Mouse (Mus musculus): Measurements from ENCODE around the gene Tmprss11f. TPM values are rescaled to one million over a fixed set of nuclear protein-coding genes. Genes with fewer than 3 reads are reported as not detected.
"Not testable (repeated sequence)": the region's sequence is repeated elsewhere in the genome, so short reads cannot be mapped to it uniquely, and the experiment has no call there.

Tmprss11f gene
- not detected for total RNA-seq (2021)
- long read RNA-seq, experiment 1, result 0 reads
- long read RNA-seq, experiment 2, result 0 reads

DNA sequence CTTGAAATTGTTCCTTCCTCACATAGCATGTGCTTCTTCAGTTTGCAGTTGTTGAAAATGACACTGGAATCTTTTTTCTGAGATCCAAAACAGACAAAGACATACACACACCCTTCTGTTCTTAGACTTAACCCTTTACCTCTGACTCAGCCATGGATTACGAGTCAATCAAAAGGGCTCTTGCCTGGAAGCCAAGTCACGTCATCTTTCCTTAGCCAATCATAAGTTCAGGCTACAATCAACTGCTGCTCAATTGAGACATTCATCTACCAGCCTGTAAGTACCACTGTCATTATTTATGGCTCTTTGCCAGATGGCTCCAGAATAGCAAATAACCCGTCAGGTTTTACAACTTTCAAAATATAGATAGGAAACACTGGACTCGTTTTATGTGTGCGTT lies at the start of gene Tmprss11f:
Gene Tmprss11f (minus strand): TSS at position 101 of the 400 bp plus-strand sequence.
- no peak for DNase-seq

DNA sequence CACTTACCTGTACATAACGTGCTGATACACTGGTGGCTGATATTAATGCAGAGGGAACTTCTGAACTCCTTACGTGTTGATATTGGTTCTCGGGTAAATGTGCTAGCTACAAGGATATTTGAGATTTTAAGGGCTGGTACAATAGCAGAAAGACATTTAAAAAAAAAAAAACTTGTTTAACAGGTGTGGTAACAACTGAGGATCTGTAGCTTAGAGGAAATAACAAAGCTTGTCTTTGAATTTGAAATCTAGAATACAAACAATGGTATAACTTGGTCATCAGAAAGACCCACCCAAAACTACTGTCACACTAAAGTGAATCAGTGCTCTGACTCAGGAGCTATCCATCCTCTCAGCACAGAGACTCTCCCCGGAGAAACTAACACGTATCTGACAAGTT lies 44.0 kb upstream of the Tmprss11f start, which contains the start of gene Tmprss11b:
Gene Tmprss11b (minus strand): TSS at position 101 of the 400 bp plus-strand sequence.
- DNase-seq, result no peak

DNA sequence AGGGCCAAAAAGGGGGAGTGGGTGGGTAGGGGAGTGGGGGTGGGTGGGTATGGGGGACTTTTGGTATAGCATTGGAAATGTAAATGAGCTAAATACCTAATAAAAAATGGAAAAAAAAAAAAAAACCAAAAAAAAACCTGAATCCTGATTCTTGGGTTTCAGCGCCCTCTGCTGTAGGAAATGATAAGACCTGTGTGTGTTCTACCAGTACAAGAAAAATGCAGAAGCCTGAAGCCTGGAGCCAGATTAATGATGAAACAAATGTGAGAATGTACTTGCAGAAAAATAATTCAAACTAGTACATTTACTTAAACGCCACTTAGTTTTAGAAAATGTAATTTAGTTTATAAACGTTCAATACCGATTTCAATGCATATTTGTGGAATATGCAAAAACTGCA lies 17.0 kb upstream of the Tmprss11f start:
- DNase-seq, result peak; percentile 24

DNA sequence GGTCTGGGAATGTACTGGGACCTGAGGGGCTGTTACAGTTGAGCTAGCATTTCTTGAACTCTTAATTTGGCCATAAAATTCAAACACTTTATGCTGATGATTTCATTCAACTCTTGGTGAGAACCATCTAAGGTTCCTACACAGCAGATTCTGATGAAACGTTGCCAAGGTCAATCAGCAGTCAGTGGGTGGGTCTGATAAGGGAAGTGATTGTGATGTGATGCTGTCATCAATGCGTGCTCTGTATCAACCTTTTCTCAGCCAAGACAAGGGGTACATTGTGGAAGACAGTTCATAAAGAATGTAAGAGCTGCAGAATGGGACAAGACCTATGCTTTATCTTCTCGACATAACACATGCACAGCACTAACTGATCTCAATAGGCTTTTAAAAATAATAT lies 8.6 kb upstream of the Tmprss11f start:
- DNase-seq, result no peak

DNA sequence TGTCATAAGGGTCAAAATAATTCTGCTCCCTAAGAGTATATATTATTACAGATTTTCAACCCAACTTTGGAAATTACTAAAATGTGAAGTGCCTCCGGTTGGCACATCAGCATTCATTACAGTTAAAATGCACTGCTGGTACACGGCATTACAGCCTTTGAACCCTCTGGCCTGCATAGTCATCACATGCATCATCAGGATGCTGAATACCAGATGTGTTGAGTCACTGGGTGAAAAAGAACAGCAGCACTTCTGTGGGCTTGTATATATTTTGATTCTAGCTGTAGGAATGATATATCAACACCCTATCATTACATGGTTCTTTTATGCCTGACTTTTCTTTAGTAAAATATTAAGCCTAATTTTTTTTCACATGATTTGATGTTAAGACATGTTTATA lies 1.5 kb downstream of the Tmprss11f start:
- DNase-seq, result no peak

DNA sequence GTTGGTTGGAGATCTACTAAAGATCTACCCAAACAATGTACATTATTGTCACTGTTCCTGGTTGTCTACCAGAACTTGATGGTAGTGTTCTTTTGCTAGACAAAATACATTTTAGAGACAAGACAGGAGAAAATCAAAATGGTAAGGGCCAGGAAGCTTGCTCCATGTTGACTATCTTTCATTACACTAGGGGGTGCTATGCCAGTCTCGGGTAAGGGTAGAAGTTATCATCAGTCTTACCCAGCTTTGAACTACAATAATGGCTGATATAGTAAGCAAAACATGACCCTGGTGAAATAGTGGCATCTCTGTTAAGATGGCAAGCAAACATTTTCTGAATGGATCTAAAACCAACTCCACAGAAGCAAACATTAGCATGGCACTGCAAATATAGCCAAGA lies 10.4 kb downstream of the Tmprss11f start:
- no peak for DNase-seq

DNA sequence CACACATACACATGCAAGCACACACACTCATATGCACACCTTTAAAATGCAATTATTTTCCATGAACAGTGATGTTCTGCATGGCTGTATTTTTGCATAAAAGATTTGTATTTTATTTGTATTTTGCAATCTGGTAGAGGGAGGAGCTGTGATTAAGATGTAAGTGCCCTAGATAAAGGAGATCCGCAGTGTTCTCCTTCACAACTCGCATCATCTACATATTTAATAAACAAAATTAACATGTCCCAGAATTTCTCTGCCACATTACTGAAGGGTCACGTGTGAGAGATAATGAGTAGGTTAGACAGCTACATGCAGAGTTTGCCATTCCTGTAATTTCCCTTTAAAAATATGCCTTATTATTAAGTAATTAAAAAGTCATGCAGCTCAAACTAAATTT lies 46.3 kb downstream of the Tmprss11f start:
- no peak for DNase-seq

DNA sequence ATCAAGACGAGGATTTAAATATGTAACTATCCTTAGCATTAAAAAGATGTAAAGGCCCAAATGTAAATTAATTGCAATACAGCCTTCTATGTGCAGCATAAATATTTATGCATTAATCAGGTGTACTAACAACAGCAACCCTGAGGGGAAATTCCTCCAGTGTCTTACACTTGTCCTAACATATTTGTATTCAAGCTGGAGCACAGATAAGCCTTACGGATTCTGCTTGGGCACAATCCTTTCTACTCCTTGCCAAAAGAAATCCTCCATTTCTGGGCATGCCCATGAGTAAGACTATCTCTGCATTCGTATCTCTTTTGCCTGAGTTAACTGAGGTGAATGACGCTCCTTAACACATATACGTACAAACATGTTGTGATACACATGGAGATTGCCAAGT lies 49.6 kb downstream of the Tmprss11f start:
- no peak for DNase-seq

DNA sequence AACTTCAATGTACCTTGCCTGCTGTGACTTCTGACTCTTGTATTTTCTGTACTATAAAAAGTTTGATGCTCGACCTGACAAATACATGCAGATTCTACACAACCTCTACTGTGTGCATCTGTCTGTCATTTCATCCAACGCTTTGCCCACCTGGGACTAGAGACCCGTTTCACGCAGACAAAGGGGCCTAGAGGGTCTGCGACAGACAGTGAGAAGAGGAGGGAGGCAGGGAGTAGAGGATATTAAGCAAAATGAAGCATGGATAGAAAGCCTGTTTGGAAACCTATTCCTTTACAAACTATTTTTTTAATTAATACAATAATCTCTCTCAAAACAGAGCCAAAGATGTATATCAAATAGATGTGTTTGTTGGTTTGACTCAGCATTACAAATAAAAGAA lies 50.2 kb downstream of the Tmprss11f start:
- no peak for DNase-seq

DNA sequence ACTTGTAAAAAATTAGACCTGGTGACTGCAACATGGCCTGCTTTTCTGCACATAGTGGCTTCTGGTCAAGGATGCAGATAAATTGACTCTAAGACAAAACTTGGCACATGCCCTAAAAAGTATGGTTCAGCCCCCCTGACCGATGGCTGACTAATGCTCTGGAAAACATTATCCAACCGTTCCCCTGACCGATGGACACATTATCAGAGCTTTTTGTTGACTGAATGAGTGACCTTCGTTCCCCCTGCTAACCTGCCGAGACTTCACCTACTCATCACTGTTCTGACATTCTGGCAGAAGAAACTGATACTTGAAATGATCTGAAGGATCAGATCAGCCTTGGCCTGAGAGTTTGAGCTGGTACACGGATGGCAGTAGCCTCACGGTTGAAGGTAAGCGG lies 53.5 kb downstream of the Tmprss11f start:
- DNase-seq, result not testable (repeated sequence)

DNA sequence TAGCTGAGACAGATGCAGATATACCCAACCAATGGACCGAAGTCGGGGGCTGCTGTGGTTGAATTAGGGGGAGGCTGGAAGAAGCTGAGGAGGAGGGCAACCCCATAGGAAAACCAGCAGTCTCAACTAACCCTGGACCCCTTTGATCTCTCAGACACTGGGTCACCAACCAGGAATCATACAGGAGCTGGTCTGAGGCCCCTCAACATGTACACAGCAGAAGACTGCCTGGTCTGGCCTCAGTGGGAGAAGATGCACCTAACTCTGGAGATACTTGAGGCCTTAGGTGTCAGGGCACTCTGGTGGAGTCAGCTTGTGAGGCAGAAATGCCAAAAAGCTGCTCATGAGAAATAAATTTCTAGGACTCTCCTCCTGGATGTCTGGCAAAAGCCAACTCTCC lies 85.5 kb downstream of the Tmprss11f start:
- DNase-seq, result no peak

DNA sequence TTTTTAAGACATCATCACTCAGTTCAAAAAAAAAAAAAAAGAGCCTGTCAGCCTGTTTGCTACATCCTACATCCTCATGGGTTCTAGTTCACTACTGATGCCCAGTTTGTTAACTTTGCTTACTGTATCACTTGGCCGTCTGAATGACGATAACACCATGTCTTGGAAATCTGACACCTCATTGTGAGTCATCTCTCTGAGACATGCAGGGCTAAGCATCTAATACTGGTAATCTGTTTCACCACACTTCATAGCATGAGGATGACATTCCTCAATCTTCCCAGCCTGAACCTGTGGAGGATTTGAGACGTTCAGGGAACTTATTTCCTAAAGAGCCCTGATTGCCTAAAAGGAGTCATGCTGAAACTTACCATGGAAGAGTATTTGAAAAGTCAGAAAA lies 91.6 kb downstream of the Tmprss11f start:
- DNase-seq, result no peak

DNA sequence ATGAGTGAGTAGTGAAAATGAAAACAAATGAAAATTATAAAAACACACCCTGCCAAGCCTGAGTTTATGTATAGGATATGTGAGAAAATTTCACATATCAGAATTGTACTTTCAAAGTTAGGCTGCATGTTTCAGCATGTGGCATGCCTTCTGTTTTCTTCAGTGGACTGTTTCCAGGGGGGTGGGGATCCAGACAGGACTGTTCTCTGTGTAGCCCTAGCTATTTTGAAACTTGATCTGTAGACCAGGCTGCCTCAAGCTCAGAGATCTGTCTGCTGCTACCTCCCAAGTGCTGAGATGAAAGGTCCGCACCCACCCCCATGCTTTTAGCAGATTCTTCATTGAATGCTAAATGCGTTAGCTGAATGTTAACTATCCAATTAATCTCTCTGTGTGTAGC lies 103.5 kb downstream of the Tmprss11f start:
- no peak for DNase-seq

DNA sequence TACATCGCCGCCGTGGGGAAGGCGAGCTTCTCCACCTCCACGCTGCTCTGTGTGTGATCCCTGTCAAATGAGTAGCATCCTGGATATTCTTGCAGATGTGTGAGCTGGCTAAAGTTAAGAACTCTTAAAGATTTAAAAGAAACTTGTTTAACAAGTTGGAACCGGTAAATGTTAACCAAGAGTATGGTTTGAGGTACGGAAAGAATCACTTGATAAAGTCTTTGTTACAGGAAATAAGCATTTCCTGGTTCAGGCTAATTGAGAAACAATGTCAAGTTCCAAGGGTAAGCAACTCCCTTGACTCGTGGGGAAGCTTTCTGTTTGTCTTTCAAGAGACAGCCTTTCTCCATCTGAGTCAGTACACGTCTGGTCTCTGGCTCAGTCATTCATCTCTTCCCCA lies 113.7 kb downstream of the Tmprss11f start, which contains the start of gene Tmprss11g:
Gene Tmprss11g (minus strand): TSS at position 101 of the 400 bp plus-strand sequence.
- no peak for DNase-seq

DNA sequence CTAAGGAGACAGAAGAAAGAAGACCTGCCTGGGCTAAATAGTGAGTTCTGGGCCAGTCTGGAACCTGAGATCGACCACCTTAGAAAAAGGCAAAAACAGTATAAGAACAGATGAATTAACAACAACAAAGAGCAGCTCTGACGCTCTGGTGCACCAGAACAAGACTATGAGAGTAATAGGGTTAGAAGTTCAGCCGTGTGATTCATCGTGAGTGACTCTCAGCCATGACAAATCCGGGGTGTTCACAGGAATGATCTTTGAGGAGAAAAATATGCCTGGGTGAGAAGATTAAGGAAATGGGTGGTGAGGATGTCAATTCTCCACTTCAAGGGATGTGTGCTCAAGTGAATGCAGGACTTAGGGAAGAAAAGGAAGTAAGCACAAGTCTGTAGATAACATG lies 120.7 kb downstream of the Tmprss11f start:
- no peak for DNase-seq

DNA sequence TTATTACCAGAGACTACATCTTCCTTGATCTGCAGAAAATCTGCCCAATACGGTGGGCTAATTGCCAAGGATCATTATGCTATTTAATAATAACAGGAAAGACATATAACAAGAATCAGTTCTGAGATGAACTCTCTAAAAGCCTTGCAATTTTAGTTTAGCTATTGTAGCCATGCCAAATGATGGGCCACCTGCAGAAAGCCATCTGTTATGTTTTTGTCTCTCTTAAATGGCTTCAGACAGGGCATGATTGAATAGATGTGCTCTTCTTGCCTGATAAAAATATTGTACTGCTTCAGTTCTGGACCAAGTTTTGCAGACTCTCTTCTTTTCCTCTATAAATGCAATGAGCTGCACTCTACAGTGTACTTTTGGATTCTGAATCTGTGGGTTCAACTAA lies 138.8 kb downstream of the Tmprss11f start:
- DNase-seq, result no peak

DNA sequence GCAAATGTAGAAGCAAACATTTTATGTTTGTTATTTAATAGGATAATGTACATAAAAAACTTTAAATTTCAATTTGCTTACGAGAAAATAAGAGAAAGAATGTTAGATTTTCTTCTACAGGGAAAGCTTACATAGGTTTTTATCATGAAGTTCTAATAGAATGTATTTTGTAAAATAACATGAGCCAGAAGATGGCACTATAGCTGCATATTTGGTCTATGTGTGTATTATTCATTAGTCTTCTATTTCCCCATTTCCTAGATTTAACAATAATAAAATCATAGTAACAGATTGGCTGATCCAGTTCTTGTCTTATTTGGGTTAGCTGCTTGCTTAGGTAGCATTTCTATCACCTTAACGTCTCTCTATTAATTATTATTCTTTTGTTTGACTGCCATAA lies 149.7 kb downstream of the Tmprss11f start:
- no peak for DNase-seq

DNA sequence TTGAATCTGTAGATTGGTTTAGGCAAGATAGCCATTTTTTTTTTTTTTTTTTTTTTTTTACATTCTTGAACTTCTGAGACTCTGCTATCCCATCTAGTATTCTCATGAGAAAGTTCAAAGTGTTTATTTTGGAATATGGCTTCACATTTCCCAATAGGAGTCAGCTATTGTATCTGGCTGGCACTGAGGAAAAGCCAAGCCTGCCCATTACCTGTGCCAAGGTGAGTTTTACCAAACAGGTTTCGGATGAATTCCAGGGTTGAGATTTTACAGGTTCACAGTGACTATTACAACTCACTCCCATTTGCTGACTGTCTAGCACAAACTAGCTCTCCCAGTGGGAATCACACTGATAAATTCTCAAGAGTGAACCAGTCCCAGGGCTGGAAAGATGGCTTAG lies 150.2 kb downstream of the Tmprss11f start:
- no peak for DNase-seq

DNA sequence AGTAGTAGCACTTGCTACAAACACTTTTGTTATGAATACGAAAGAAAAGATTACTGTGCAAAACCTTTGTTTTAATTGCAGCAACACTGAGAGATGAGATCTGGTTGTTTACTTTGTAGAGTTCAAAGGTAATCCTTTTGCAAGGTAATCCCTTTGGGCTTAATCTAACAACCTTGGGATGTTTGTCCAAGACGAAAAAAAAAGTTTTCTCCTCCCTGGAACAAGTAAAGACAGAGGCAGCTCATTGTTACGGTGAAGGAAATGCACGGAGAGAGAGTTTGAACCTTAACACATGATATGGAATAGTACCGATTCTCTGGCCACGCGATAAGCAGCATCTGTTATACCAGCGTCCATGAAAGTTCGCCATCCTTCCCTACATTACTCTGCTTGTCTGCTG lies 158.4 kb downstream of the Tmprss11f start:
- DNase-seq, result no peak

Other genes starting within 250 kb of the Tmprss11f start
- not detected for gene Tmprss11a, start 163.4 kb downstream of the Tmprss11f start, total RNA-seq (2021)
- gene Tmprss11g, start 113.8 kb downstream of the Tmprss11f start, total RNA-seq (2021), result not detected
- not detected for gene Tmprss11b, start 43.9 kb upstream of the Tmprss11f start, total RNA-seq (2021)
- not detected for gene Tmprss11e, start 113.4 kb upstream of the Tmprss11f start, total RNA-seq (2021)
- gene Ythdc1, start 171.8 kb upstream of the Tmprss11f start, total RNA-seq (2021), result 10 to 100 TPM; 52.7 to 54.9 TPM

Measured in adrenal gland, postnatal 10 days (tissue).